Mouse (Mus musculus) left cerebral cortex, adult 9 months (tissue): ENCODE results near the gene Ell3.
"Not testable (repeated sequence)": the region's sequence is repeated elsewhere in the genome, so short reads cannot be mapped to it uniquely, and the experiment has no call there.

Source experiments
- DNase-seq, 2 experiments: peaks; one replicate each; pipeline ENCODE4 v3.0.0; 2022; ENCODE audit warnings: low spot score in 2 of 2

The Ell3 gene

GRCm38 (mm10) chr2:121444178-121444577 is at the start of gene Ell3:
TSS of gene Ell3 (minus strand) at chr2:121444278.
- no peak for DNase-seq

GRCm38 (mm10) chr2:121484403-121484802 is 40.3 kb upstream of the Ell3 start:
- not testable (repeated sequence) for DNase-seq

- no peak for DNase-seq
Measured at GRCm38 (mm10) chr2:121483576-121483975, 39.5 kb upstream of the Ell3 start.

GRCm38 (mm10) chr2:121480916-121481315 is 36.8 kb upstream of the Ell3 start:
- DNase-seq, result not testable (repeated sequence)

- no peak for DNase-seq
Measured at GRCm38 (mm10) chr2:121480498-121480897, 36.4 kb upstream of the Ell3 start.

GRCm38 (mm10) chr2:121477491-121478266 is 33.6 kb upstream of the Ell3 start:
- DNase-seq, result no peak

GRCm38 (mm10) chr2:121475306-121475705 is 31.2 kb upstream of the Ell3 start:
- DNase-seq, result not testable (repeated sequence)

GRCm38 (mm10) chr2:121474180-121474535 is 30.1 kb upstream of the Ell3 start:
- no peak for DNase-seq

- DNase-seq, result peak; percentile 56 to 88
Measured at GRCm38 (mm10) chr2:121473301-121474179, 29.5 kb upstream of the Ell3 start, which contains the start of gene Mfap1b. TSS of gene Mfap1b (minus strand) at chr2:121474067.

- DNase-seq, result not testable (repeated sequence)
Measured at GRCm38 (mm10) chr2:121472783-121473182, 28.7 kb upstream of the Ell3 start.

GRCm38 (mm10) chr2:121468982-121469381 is 24.9 kb upstream of the Ell3 start:
- DNase-seq, result not testable (repeated sequence)

GRCm38 (mm10) chr2:121460071-121460470 is 16.0 kb upstream of the Ell3 start:
- no peak for DNase-seq

GRCm38 (mm10) chr2:121456692-121457642 is 12.9 kb upstream of the Ell3 start, which contains the start of gene Serinc4:
TSS of gene Serinc4 (minus strand) at chr2:121456781.
- peak in 1 of 2 experiments; percentile 83 for DNase-seq

GRCm38 (mm10) chr2:121455534-121455933 is 11.5 kb upstream of the Ell3 start:
- DNase-seq, result no peak

GRCm38 (mm10) chr2:121453917-121454316 is 9.8 kb upstream of the Ell3 start:
- DNase-seq, result no peak

- no peak for DNase-seq
Measured at GRCm38 (mm10) chr2:121452990-121453389, 8.9 kb upstream of the Ell3 start, which contains the start of gene Hypk. TSS of gene Hypk (plus strand) at chr2:121453290.

- DNase-seq, result no peak
Measured at GRCm38 (mm10) chr2:121452361-121452760, 8.3 kb upstream of the Ell3 start.

GRCm38 (mm10) chr2:121450093-121450492 is 6.0 kb upstream of the Ell3 start:
- no peak for DNase-seq

- no peak for DNase-seq
Measured at GRCm38 (mm10) chr2:121449545-121450011, 5.5 kb upstream of the Ell3 start.

GRCm38 (mm10) chr2:121448739-121449535 is 4.9 kb upstream of the Ell3 start, which contains the start of gene Serf2:
TSS of gene Serf2 (plus strand) at chr2:121449195.
- peak; percentile 98 to 99 for DNase-seq
